Mouse (Mus musculus) erythroblast, embryonic 14.5 days (primary cell): ENCODE measurements around the gene Pate4. TPM values are rescaled to one million over a fixed set of nuclear protein-coding genes. Genes with fewer than 3 reads are reported as not detected.

Experiments
- H3K27me3 ChIP-seq: 2 replicates; pipeline ENCODE4 v1.6.1; 2012; ENCODE audit warnings: inconsistent platforms; ENCODE audit not compliant: control insufficient read depth
- H3K36me3 ChIP-seq: 2 replicates; pipeline ENCODE4 v1.6.1; 2012; ENCODE audit warnings: mild to moderate bottlenecking, inconsistent platforms; ENCODE audit not compliant: control insufficient read depth
- H3K4me1 ChIP-seq: 2 replicates; pipeline ENCODE4 v1.6.1; 2012; ENCODE audit warnings: inconsistent platforms; ENCODE audit not compliant: control insufficient read depth
- H3K4me3 ChIP-seq: replicated peaks from 2 replicates; pipeline ENCODE3; 2012; ENCODE audit warnings: moderate library complexity, mild to moderate bottlenecking, inconsistent platforms
- H3K9me3 ChIP-seq: 2 replicates; pipeline ENCODE4 v1.6.1; 2012; ENCODE audit warnings: low read length, inconsistent platforms, mixed read lengths; ENCODE audit not compliant: control insufficient read depth
- GATA1 ChIP-seq: IDR thresholded peaks from 2 replicates; pipeline ENCODE4 v1.6.1; 2012; ENCODE audit warnings: low read length, inconsistent platforms, mixed read lengths
- TAL1 ChIP-seq: IDR thresholded peaks from 3 replicates; pipeline ENCODE4 v1.6.1; 2012; ENCODE audit warnings: low read length, inconsistent platforms, mixed read lengths
- polyA plus RNA-seq: library from polyadenylated mRNA; stranded (reverse); fragments of >175 nt; gene quantifications from 2 replicates; pipeline ENCODE4 v1.2.3, GENCODE M21; 2012

Gene Pate4
- polyA plus RNA-seq, 1 experiment, result not detected

GRCm38 (mm10) chr9:35569571-35570534 lies 41.9 kb downstream of the Pate4 start, which contains the start of the genes Pate2 and Hyls1:
TSS of gene Pate2 (plus strand) at chr9:35570284.
TSS of gene Hyls1 (minus strand) at chr9:35570398.
- peaks cover 27% of the 10 kb centered on the region for H3K4me1 ChIP-seq
- peaks cover 37% of the 10 kb centered on the region for H3K27me3 ChIP-seq
- peaks cover 37% of the 10 kb centered on the region for H3K36me3 ChIP-seq
- TF ChIP-seq GATA1, result no peak
- TF ChIP-seq TAL1, result no peak
- peak within 1 kb of the TSS; percentile 100 for H3K4me3 ChIP-seq
- H3K9me3 ChIP-seq, result no peaks in the 10 kb centered on the region; the same call in 1 of the 2 replicates

- Histone ChIP-seq H3K27me3 (peaks cover 19% of the 10 kb centered on the region), H3K9me3 (no peaks in the 10 kb centered on the region), H3K4me3 (peak overlapping the region; percentile 100), H3K4me1 (peaks cover 31% of the 10 kb centered on the region), H3K36me3 (peaks cover 55% of the 10 kb centered on the region)
- TF ChIP-seq TAL1 (no peak), GATA1 (no peak)
Observed at GRCm38 (mm10) chr9:35567995-35568394, 43.7 kb downstream of the Pate4 start.

- Histone ChIP-seq H3K4me1 (peaks cover 37% of the 10 kb centered on the region), H3K9me3 (no peaks in the 10 kb centered on the region), H3K36me3 (peaks cover 83% of the 10 kb centered on the region), H3K4me3 (no peak overlapping the region), H3K27me3 (no peaks in the 10 kb centered on the region)
- TF ChIP-seq TAL1 (no peak), GATA1 (no peak)
Observed at GRCm38 (mm10) chr9:35564536-35565240, 47.1 kb downstream of the Pate4 start.

GRCm38 (mm10) chr9:35561583-35561982 lies 50.2 kb downstream of the Pate4 start:
- TF ChIP-seq TAL1 (no peak), GATA1 (no peak)
- Histone ChIP-seq H3K27me3 (peaks cover 29% of the 10 kb centered on the region), H3K9me3 (peaks cover 7% of the 10 kb centered on the region; the same call in 1 of the 2 replicates), H3K36me3 (peaks cover 64% of the 10 kb centered on the region), H3K4me1 (peaks cover 35% of the 10 kb centered on the region), H3K4me3 (no peak overlapping the region)

- Histone ChIP-seq H3K27me3 (peaks cover 34% of the 10 kb centered on the region), H3K4me1 (peaks cover 32% of the 10 kb centered on the region), H3K4me3 (no peak overlapping the region), H3K9me3 (peaks cover 7% of the 10 kb centered on the region; the same call in 1 of the 2 replicates), H3K36me3 (peaks cover 58% of the 10 kb centered on the region)
- TF ChIP-seq GATA1, result no peak
- TF ChIP-seq TAL1, result no peak
Observed at GRCm38 (mm10) chr9:35561076-35561475, 50.7 kb downstream of the Pate4 start.

- peaks cover 46% of the 10 kb centered on the region for H3K27me3 ChIP-seq
- peak overlapping the region; percentile 81 for H3K4me3 ChIP-seq
- peaks cover 7% of the 10 kb centered on the region; the same call in 1 of the 2 replicates for H3K9me3 ChIP-seq
- peaks cover 27% of the 10 kb centered on the region for H3K4me1 ChIP-seq
- peaks cover 40% of the 10 kb centered on the region for H3K36me3 ChIP-seq
- TF ChIP-seq TAL1 (no peak), GATA1 (no peak)
Observed at GRCm38 (mm10) chr9:35559009-35559890, 52.5 kb downstream of the Pate4 start.

- TF ChIP-seq TAL1 (no peak), GATA1 (no peak)
- Histone ChIP-seq H3K27me3 (peaks cover 48% of the 10 kb centered on the region), H3K4me1 (peaks cover 27% of the 10 kb centered on the region), H3K36me3 (peaks cover 32% of the 10 kb centered on the region), H3K4me3 (peak within 1 kb of the TSS; percentile 81), H3K9me3 (peaks cover 7% of the 10 kb centered on the region; the same call in 1 of the 2 replicates)
Observed at GRCm38 (mm10) chr9:35558257-35559008, 53.3 kb downstream of the Pate4 start, which contains the start of the genes Ddx25 and Pus3. TSS of gene Ddx25 (minus strand) at chr9:35558528. TSS of gene Pus3 (plus strand) at chr9:35558595.

Other genes starting within 250 kb of the Pate4 start
- not detected in 2 replicates for gene Cdon, start 190.8 kb downstream of the Pate4 start, polyA plus RNA-seq
- not detected in 2 replicates for gene Gm1113, start 93.7 kb downstream of the Pate4 start, polyA plus RNA-seq
- not detected in 2 replicates for gene Ddx25, start 53.4 kb downstream of the Pate4 start, polyA plus RNA-seq
- gene Pus3, start 53.3 kb downstream of the Pate4 start, polyA plus RNA-seq, result 0.04 and 0.07 TPM in 2 replicates
- gene Pate2, start 41.7 kb downstream of the Pate4 start, polyA plus RNA-seq, result 0.09 TPM in 1 of 2 replicates, not detected in the other
- gene Hyls1, start 41.5 kb downstream of the Pate4 start, polyA plus RNA-seq, result 0.71 and 0.72 TPM in 2 replicates
- gene Pate3, start 36.3 kb upstream of the Pate4 start, polyA plus RNA-seq, result not detected in 2 replicates
- not detected in 2 replicates for gene Pate1, start 75.4 kb upstream of the Pate4 start, polyA plus RNA-seq
- gene Gm17677, start 129.1 kb upstream of the Pate4 start, polyA plus RNA-seq, result not detected in 2 replicates
- not detected in 2 replicates for gene Gm17727, start 166.2 kb upstream of the Pate4 start, polyA plus RNA-seq
- gene Gm27235, start 178.2 kb upstream of the Pate4 start, polyA plus RNA-seq, result not detected in 2 replicates
- gene D730048I06Rik, start 178.2 kb upstream of the Pate4 start, polyA plus RNA-seq, result not detected in 2 replicates
- gene 9230110F15Rik, start 232.2 kb upstream of the Pate4 start, polyA plus RNA-seq, result not detected in 2 replicates